Mouse (Mus musculus): ENCODE measurements around the gene Grk2. TPM values are rescaled to one million over a fixed set of nuclear protein-coding genes. Genes with fewer than 3 reads are reported as not detected.

Grk2 gene
- polyA plus RNA-seq, 1 experiment: 40.2 TPM

GRCm38 (mm10) chr19:4291161-4291560 is 14.9 kb downstream of the Grk2 start:
- H3K9ac ChIP-seq (ENCODE audit: low read depth, poor library complexity, severe bottlenecking): no peak overlapping the region
- H3K27me3 ChIP-seq (ENCODE audit: control insufficient read depth, insufficient read depth, low read length, poor library complexity, severe bottlenecking): no peaks in the 10 kb centered on the region
- H3K27ac ChIP-seq (ENCODE audit: insufficient read depth, low read length): no peak overlapping the region
- H3K36me3 ChIP-seq (ENCODE audit: control insufficient read depth, insufficient read depth, low read length, poor library complexity, severe bottlenecking): peaks cover 6% of the 10 kb centered on the region
- H3K4me3 ChIP-seq (ENCODE audit: low read depth, low read length): no peak overlapping the region
- H3K9me3 ChIP-seq (replicated peaks; ENCODE audit: control insufficient read depth, insufficient read depth, low read length, poor library complexity, severe bottlenecking): no peaks in the 10 kb centered on the region
- no peak for TF ChIP-seq POLR2A (IDR thresholded peaks at IDR 0.05; ENCODE audit: insufficient read depth, low read length)
- no peak for TF ChIP-seq CTCF (IDR thresholded peaks at IDR 0.05; ENCODE audit: low read depth, low read length)
- no peak for TF ChIP-seq EP300 (IDR thresholded peaks at IDR 0.05; ENCODE audit: insufficient read depth, low read depth, low read length)
- no peaks in the 10 kb centered on the region for H3K4me1 ChIP-seq (ENCODE audit: control insufficient read depth, insufficient read depth, low read length)

GRCm38 (mm10) chr19:4290749-4291148 is 15.3 kb downstream of the Grk2 start:
- Histone ChIP-seq H3K27me3 (ENCODE audit: control insufficient read depth, insufficient read depth, low read length, poor library complexity, severe bottlenecking) (no peaks in the 10 kb centered on the region), H3K4me3 (ENCODE audit: low read depth, low read length) (no peak overlapping the region), H3K27ac (ENCODE audit: insufficient read depth, low read length) (no peak overlapping the region), H3K9ac (ENCODE audit: low read depth, poor library complexity, severe bottlenecking) (no peak overlapping the region), H3K9me3 (replicated peaks; ENCODE audit: control insufficient read depth, insufficient read depth, low read length, poor library complexity, severe bottlenecking) (no peaks in the 10 kb centered on the region), H3K4me1 (ENCODE audit: control insufficient read depth, insufficient read depth, low read length) (no peaks in the 10 kb centered on the region), H3K36me3 (ENCODE audit: control insufficient read depth, insufficient read depth, low read length, poor library complexity, severe bottlenecking) (peaks cover 6% of the 10 kb centered on the region)
- TF ChIP-seq CTCF (IDR thresholded peaks at IDR 0.05; ENCODE audit: low read depth, low read length) (no peak), POLR2A (IDR thresholded peaks at IDR 0.05; ENCODE audit: insufficient read depth, low read length) (no peak)

GRCm38 (mm10) chr19:4283653-4284052 is 22.4 kb downstream of the Grk2 start:
- H3K4me1 ChIP-seq (ENCODE audit: control insufficient read depth, insufficient read depth, low read length): no peaks in the 10 kb centered on the region

GRCm38 (mm10) chr19:4282898-4283553 is 23.0 kb downstream of the Grk2 start, which contains the start of gene Ankrd13d:
TSS of gene Ankrd13d (minus strand) at chr19:4283137.
- Histone ChIP-seq H3K36me3 (ENCODE audit: control insufficient read depth, insufficient read depth, low read length, poor library complexity, severe bottlenecking) (no peaks in the 10 kb centered on the region; the same call in 1 of the 2 replicates), H3K27me3 (ENCODE audit: control insufficient read depth, insufficient read depth, low read length, poor library complexity, severe bottlenecking) (no peaks in the 10 kb centered on the region), H3K9ac (ENCODE audit: low read depth, poor library complexity, severe bottlenecking) (peak within 1 kb of the TSS; percentile 41), H3K27ac (ENCODE audit: insufficient read depth, low read length) (no peak within 1 kb of the TSS), H3K4me3 (ENCODE audit: low read depth, low read length) (peak within 1 kb of the TSS; percentile 65), H3K9me3 (replicated peaks; ENCODE audit: control insufficient read depth, insufficient read depth, low read length, poor library complexity, severe bottlenecking) (no peaks in the 10 kb centered on the region; the same call in 1 of the 2 replicates), H3K4me1 (ENCODE audit: control insufficient read depth, insufficient read depth, low read length) (no peaks in the 10 kb centered on the region)
- no peak for TF ChIP-seq EP300 (IDR thresholded peaks at IDR 0.05; ENCODE audit: insufficient read depth, low read depth, low read length)
- peak; percentile 40 for TF ChIP-seq POLR2A (IDR thresholded peaks at IDR 0.05; ENCODE audit: insufficient read depth, low read length)
- TF ChIP-seq CTCF (IDR thresholded peaks at IDR 0.05; ENCODE audit: low read depth, low read length): peak; percentile 66

More at GRCm38 (mm10) chr19:4283653-4284052, 22.4 kb downstream of the Grk2 start:
- Histone ChIP-seq H3K9ac (ENCODE audit: low read depth, poor library complexity, severe bottlenecking) (0 out of 2 replicates have a peak overlapping the region, but pooled peaks have one; percentile 4), H3K9me3 (replicated peaks; ENCODE audit: control insufficient read depth, insufficient read depth, low read length, poor library complexity, severe bottlenecking) (no peaks in the 10 kb centered on the region; the same call in 1 of the 2 replicates), H3K36me3 (ENCODE audit: control insufficient read depth, insufficient read depth, low read length, poor library complexity, severe bottlenecking) (no peaks in the 10 kb centered on the region; the same call in 1 of the 2 replicates), H3K4me3 (ENCODE audit: low read depth, low read length) (peak overlapping the region; percentile 16), H3K27ac (ENCODE audit: insufficient read depth, low read length) (no peak overlapping the region), H3K27me3 (ENCODE audit: control insufficient read depth, insufficient read depth, low read length, poor library complexity, severe bottlenecking) (no peaks in the 10 kb centered on the region)
- no peak for TF ChIP-seq CTCF (IDR thresholded peaks at IDR 0.05; ENCODE audit: low read depth, low read length)
- no peak for TF ChIP-seq POLR2A (IDR thresholded peaks at IDR 0.05; ENCODE audit: insufficient read depth, low read length)
- no peak for TF ChIP-seq EP300 (IDR thresholded peaks at IDR 0.05; ENCODE audit: insufficient read depth, low read depth, low read length)

- Histone ChIP-seq H3K4me1 (ENCODE audit: control insufficient read depth, insufficient read depth, low read length) (no peaks in the 10 kb centered on the region), H3K27ac (ENCODE audit: insufficient read depth, low read length) (no peak overlapping the region), H3K9ac (ENCODE audit: low read depth, poor library complexity, severe bottlenecking) (no peak overlapping the region), H3K36me3 (ENCODE audit: control insufficient read depth, insufficient read depth, low read length, poor library complexity, severe bottlenecking) (no peaks in the 10 kb centered on the region), H3K4me3 (ENCODE audit: low read depth, low read length) (no peak overlapping the region), H3K27me3 (ENCODE audit: control insufficient read depth, insufficient read depth, low read length, poor library complexity, severe bottlenecking) (no peaks in the 10 kb centered on the region), H3K9me3 (replicated peaks; ENCODE audit: control insufficient read depth, insufficient read depth, low read length, poor library complexity, severe bottlenecking) (no peaks in the 10 kb centered on the region; the same call in 1 of the 2 replicates)
- no peak for TF ChIP-seq POLR2A (IDR thresholded peaks at IDR 0.05; ENCODE audit: insufficient read depth, low read length)
- no peak for TF ChIP-seq CTCF (IDR thresholded peaks at IDR 0.05; ENCODE audit: low read depth, low read length)
Observed at GRCm38 (mm10) chr19:4280425-4280824, 25.6 kb downstream of the Grk2 start.

- Histone ChIP-seq H3K4me1 (ENCODE audit: control insufficient read depth, insufficient read depth, low read length) (no peaks in the 10 kb centered on the region), H3K9me3 (replicated peaks; ENCODE audit: control insufficient read depth, insufficient read depth, low read length, poor library complexity, severe bottlenecking) (no peaks in the 10 kb centered on the region; the same call in 1 of the 2 replicates), H3K9ac (ENCODE audit: low read depth, poor library complexity, severe bottlenecking) (no peak overlapping the region), H3K4me3 (ENCODE audit: low read depth, low read length) (no peak overlapping the region), H3K27me3 (ENCODE audit: control insufficient read depth, insufficient read depth, low read length, poor library complexity, severe bottlenecking) (no peaks in the 10 kb centered on the region), H3K36me3 (ENCODE audit: control insufficient read depth, insufficient read depth, low read length, poor library complexity, severe bottlenecking) (no peaks in the 10 kb centered on the region), H3K27ac (ENCODE audit: insufficient read depth, low read length) (no peak overlapping the region)
- TF ChIP-seq POLR2A (IDR thresholded peaks at IDR 0.05; ENCODE audit: insufficient read depth, low read length): no peak
- TF ChIP-seq CTCF (IDR thresholded peaks at IDR 0.05; ENCODE audit: low read depth, low read length): peak; percentile 34
- TF ChIP-seq EP300 (IDR thresholded peaks at IDR 0.05; ENCODE audit: insufficient read depth, low read depth, low read length): no peak
Observed at GRCm38 (mm10) chr19:4279487-4279886, 26.5 kb downstream of the Grk2 start.

Data from ES-Bruce4 (cell line).